In the genomic region with DNA sequence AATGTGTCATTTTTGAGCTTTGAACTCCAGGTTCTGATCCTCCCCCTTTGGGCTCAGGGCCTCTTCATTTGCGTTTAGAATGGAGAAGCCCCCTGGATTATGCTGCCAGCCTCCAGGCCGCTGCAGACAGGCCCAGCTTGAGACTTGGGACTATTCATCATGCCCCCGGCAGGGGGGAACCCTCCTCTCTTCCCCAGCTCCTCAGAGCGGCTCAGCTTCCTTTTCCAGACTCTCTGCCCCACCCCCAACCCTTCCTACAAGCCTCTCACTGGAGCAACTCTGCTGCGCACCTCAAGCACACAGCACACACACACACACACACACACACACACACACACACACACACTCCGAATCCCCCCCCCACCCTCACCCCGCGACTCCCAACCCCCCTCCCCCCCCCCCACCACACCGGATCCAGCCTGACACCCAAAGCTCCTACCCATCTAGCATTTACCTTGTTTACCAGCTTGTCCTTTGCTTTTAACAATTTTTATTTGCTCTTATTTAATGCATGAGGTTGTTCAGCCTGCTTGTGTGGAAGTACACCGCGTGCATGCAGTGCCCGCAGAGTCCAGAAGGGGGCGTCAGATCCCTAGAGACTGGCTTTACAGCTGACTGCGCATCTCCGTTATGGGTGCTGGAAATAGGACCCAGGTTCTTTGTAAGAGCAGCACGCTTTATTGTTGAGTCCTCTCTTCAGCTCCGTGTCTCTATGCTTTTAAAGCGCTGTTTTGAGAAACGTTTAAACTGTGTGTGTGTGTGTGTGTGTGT, we compare ENCODE assay signal across 9 mouse cellular contexts. TPM values are rescaled to one million over a fixed set of nuclear protein-coding genes. Genes with fewer than 3 reads are reported as not detected.
DNase-seq lines count a peak whose midpoint lies in the region; ATAC-seq and TF ChIP-seq lines count a peak whose summit lies in the region.
"Had no signal": no experiment of that assay in that cellular context is flagged by ENCODE, and none has a peak within 500 bp of the region (broad histone marks: within the 10 kb centered on the region; RNA-seq: fewer than 3 reads in every experiment).

No protein-coding gene starts in this region.

- H3K27me3 ChIP-seq in limb, embryonic 14.5 days (ENCODE audit: control insufficient read depth, insufficient read depth, low read length), result no peaks in the 10 kb centered on the region
- H3K27me3 ChIP-seq: liver, embryonic 13.5 days had no signal

- no peak for TF ChIP-seq POLR2A in limb, embryonic 14.5 days (IDR thresholded peaks at IDR 0.05; ENCODE audit: borderline replicate concordance, extremely low read depth, insufficient read depth, insufficient read length)

- H3K36me3 ChIP-seq in limb, embryonic 14.5 days (ENCODE audit: control insufficient read depth, insufficient read depth, low read length), result no peaks in the 10 kb centered on the region
- H3K36me3 ChIP-seq: liver, embryonic 13.5 days had no signal

- 0 out of 2 replicates have a peak, but pooled peaks cover 3% of the 10 kb centered on the region for H3K4me1 ChIP-seq in limb, embryonic 14.5 days (ENCODE audit: control insufficient read depth, insufficient read depth, low read length)
- H3K4me1 ChIP-seq: liver, embryonic 13.5 days had no signal

- DNase-seq in cerebellum, postnatal 14 days, result peak; percentile 9 to 30
- DNase-seq in cerebellum, postnatal 36 days, result no peak
- peak; percentile 45 for DNase-seq in right cerebral cortex, postnatal 14 days
- DNase-seq in right cerebral cortex, adult 18-20 months, result no peak
- peak; percentile 44 for DNase-seq in limb, embryonic 14.5 days (ENCODE audit: low spot score)
- DNase-seq in testis, postnatal 14 days (ENCODE audit: low spot score), result peak; percentile 74
- DNase-seq in cerebellum, adult 8-10 months, result no peak
- DNase-seq in heart, postnatal 4 days, result no peak
- DNase-seq: liver, embryonic 13.5 days had no signal

- H3K9ac ChIP-seq in limb, embryonic 14.5 days (ENCODE audit: low read depth, low read length, severe bottlenecking), result no peak overlapping the region
- H3K9ac ChIP-seq: liver, embryonic 13.5 days had no signal

- no peaks in the 10 kb centered on the region for H3K9me3 ChIP-seq in limb, embryonic 14.5 days (ENCODE audit: control insufficient read depth, low read length)

- 42% methylated on average over 16 of the region's 19 CpGs for WGBS in limb, embryonic 14.5 days

- no peak overlapping the region for H3K4me3 ChIP-seq in limb, embryonic 14.5 days (replicated peaks; ENCODE audit: low read length)
- H3K4me3 ChIP-seq: liver, embryonic 13.5 days had no signal

- H3K27ac ChIP-seq in limb, embryonic 14.5 days (replicated peaks; ENCODE audit: low read depth, low read length), result no peak overlapping the region
- H3K27ac ChIP-seq: liver, embryonic 13.5 days had no signal

- no peak for ATAC-seq in limb, embryonic 14.5 days (ENCODE audit: low FRiP score, low read depth)

- H3K4me2 ChIP-seq in limb, embryonic 14.5 days (replicated peaks; ENCODE audit: low read depth, low read length, severe bottlenecking), result peak overlapping the region; percentile 35
- H3K4me2 ChIP-seq: liver, embryonic 13.5 days had no signal

RNA-seq across cellular contexts. Expression of a gene that starts 2.0 kb away (rescaled TPM):
- polyA plus RNA-seq in limb, embryonic 14.5 days (2012; rRNA removed), result 0.01 and 0.03 TPM in 2 replicates
- polyA plus RNA-seq in limb, embryonic 14.5 days (2014; fragmentation: Nextera tagmentation; extraction: Ambion mirVana), result not detected in 2 replicates
- not detected for total RNA-seq in heart, postnatal 4 days (2021)
- polyA plus RNA-seq: liver, embryonic 13.5 days had no signal

Comparison
In these comparisons a context has a peak if more than half of its experiments do, and no peak if none do; other contexts are left out.
1. DNase-seq: peak in cerebellum, postnatal 14 days (2 of 2), right cerebral cortex, postnatal 14 days (single experiment), limb, embryonic 14.5 days (single experiment) and testis, postnatal 14 days (single experiment); none in cerebellum, postnatal 36 days (0 of 2), right cerebral cortex, adult 18-20 months (single experiment), cerebellum, adult 8-10 months (single experiment) and heart, postnatal 4 days (single experiment).